Mouse (Mus musculus) heart, adult 2 months (tissue): ENCODE data around the gene Phf19. TPM values are rescaled to one million over a fixed set of nuclear protein-coding genes. Genes with fewer than 3 reads are reported as not detected.

ENCODE experiments used
- DNase-seq, 2 experiments: peaks; one replicate each; pipeline ENCODE4 v3.0.0; 2021
- H3K27ac ChIP-seq: fragments of 200-600 bp; 2 replicates; pipeline ENCODE4 v1.8.1; 2022
- H3K27me3 ChIP-seq: fragments of 200-500 bp; 2 replicates; pipeline ENCODE4 v1.6.1; 2012; ENCODE audit warnings: mild to moderate bottlenecking, low read length, inconsistent platforms, mixed read lengths; ENCODE audit not compliant: control insufficient read depth, insufficient read depth
- H3K36me3 ChIP-seq: fragments of 200-500 bp; 2 replicates; pipeline ENCODE4 v1.6.1; 2012; ENCODE audit warnings: low read length, inconsistent platforms; ENCODE audit not compliant: control insufficient read depth, insufficient read depth
- H3K4me1 ChIP-seq: fragments of 200-500 bp; 2 replicates; pipeline ENCODE4 v1.6.1; 2011; ENCODE audit warnings: low read length; ENCODE audit not compliant: control insufficient read depth, insufficient read depth
- H3K4me3 ChIP-seq: fragments of 200-600 bp; 2 replicates; pipeline ENCODE4 v1.8.1; 2022
- H3K79me2 ChIP-seq: fragments of 200-500 bp; replicated peaks from 2 replicates; pipeline ENCODE4 v1.6.1; 2012; ENCODE audit warnings: mild to moderate bottlenecking, inconsistent platforms, low read length, moderate library complexity, mixed read lengths; ENCODE audit not compliant: control insufficient read depth, insufficient read depth
- H3K9ac ChIP-seq: fragments of 200-500 bp; 2 replicates; pipeline ENCODE4 v1.6.1; 2012; ENCODE audit warnings: low read depth, mild to moderate bottlenecking, control low read depth, inconsistent platforms, low read length, mixed read lengths
- CTCF ChIP-seq: fragments of 200-600 bp; IDR thresholded peaks from 2 replicates; pipeline ENCODE4 v1.8.1; 2022; ENCODE audit warnings: antibody characterized with exemption, mild to moderate bottlenecking, moderate library complexity
- EP300 ChIP-seq: fragments of 200-500 bp; IDR thresholded peaks from 2 replicates; pipeline ENCODE4 v1.6.1; 2011; ENCODE audit warnings: low read depth, low read length, control low read depth; ENCODE audit not compliant: insufficient read depth
- POLR2A ChIP-seq: fragments of 200-500 bp; IDR thresholded peaks from 2 replicates; pipeline ENCODE4 v1.6.1; 2011; ENCODE audit warnings: mild to moderate bottlenecking, low read depth, low read length, control low read depth; ENCODE audit not compliant: insufficient read depth
- WGBS: fragments of 180-500 bp; shearing (Covaris S2); methylation state at CpG from one replicate; pipeline ENCODE4 v1.1.7; 2018; 5-methylcytosine and 5-hydroxymethylcytosine counted together
- intact Hi-C: fragments of 180-260 bp; cut with DNase I; formaldehyde crosslinking; loops from one replicate; pipeline ENCODE4 v1.15.1; 2025
- polyA plus RNA-seq: library from polyadenylated mRNA; depleted of rRNA; stranded (reverse); fragments of >200 nt; gene quantifications from 2 replicates; pipeline ENCODE4 v1.2.3, GENCODE M21; 2012
- total RNA-seq, 2 experiments: library from RNA; stranded (reverse); gene quantifications; 2 replicates each; pipeline ENCODE4 v1.2.3; 2021

Phf19 gene
- total and polyA plus RNA-seq, 3 experiments = 0.76 to 1.1 (median 0.80) TPM

DNA sequence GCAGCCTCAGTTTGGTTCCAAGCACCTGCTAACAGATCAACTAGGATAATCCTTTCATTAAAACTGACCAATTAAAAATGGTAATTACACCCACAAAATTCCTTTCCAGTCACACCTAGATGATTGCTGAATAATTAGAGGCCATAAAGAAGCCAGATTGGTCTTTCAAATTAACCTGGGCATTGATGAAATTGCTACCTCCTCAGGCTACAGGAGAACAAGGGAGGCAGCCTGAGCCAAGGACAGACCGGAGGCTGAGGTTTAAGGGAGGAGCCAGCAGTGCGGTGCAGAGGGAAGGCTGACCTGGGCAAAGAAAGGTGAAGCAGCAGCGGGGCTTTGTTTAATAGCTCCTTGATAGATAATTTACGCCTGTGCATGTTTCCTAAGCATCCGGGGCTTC lies 23.6 kb upstream of the Phf19 start:
- intact Hi-C loops = no loop called here
- no peak overlapping the region for H3K27ac ChIP-seq
- TF ChIP-seq CTCF (no peak), POLR2A (no peak), EP300 (no peak)
- 68% methylated on average over 5 of the region's 5 CpGs for WGBS
- H3K27me3 ChIP-seq = no peaks in the 10 kb centered on the region
- H3K79me2 ChIP-seq = no peaks in the 10 kb centered on the region
- H3K4me3 ChIP-seq = no peak overlapping the region
- H3K9ac ChIP-seq = no peak overlapping the region
- peaks cover 7% of the 10 kb centered on the region; the same call in 1 of the 2 replicates for H3K4me1 ChIP-seq
- no peaks in the 10 kb centered on the region for H3K36me3 ChIP-seq
- no peak for DNase-seq

DNA sequence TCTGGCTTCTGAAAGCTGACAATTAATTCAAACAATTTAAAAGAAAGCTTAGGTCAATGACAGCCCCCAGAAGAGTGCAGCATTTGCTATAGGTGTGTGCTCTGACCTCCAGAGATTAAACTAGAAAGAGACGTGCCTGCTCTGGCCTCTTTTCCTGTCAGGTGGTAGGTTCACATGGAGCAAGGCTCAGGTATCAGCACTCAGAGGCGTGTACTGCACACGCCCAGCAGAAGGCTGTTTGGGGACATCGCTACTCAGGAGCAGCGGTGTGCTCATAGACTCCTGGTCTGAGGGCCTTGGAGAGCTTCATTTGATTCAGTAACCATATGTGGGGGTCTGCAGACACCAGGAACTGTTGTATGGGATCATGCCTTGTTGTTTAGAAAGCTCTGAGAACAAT lies 13.5 kb upstream of the Phf19 start:
- H3K4me1 ChIP-seq = no peaks in the 10 kb centered on the region
- no peak for DNase-seq
- no peak overlapping the region for H3K9ac ChIP-seq
- no peak overlapping the region for H3K27ac ChIP-seq
- no peaks in the 10 kb centered on the region for H3K36me3 ChIP-seq
- H3K4me3 ChIP-seq = no peak overlapping the region
- H3K27me3 ChIP-seq = no peaks in the 10 kb centered on the region
- 80% methylated on average over 5 of the region's 5 CpGs for WGBS
- TF ChIP-seq CTCF = no peak
- TF ChIP-seq POLR2A = no peak
- TF ChIP-seq EP300 = no peak
- intact Hi-C loops = no loop called here
- no peaks in the 10 kb centered on the region for H3K79me2 ChIP-seq

DNA sequence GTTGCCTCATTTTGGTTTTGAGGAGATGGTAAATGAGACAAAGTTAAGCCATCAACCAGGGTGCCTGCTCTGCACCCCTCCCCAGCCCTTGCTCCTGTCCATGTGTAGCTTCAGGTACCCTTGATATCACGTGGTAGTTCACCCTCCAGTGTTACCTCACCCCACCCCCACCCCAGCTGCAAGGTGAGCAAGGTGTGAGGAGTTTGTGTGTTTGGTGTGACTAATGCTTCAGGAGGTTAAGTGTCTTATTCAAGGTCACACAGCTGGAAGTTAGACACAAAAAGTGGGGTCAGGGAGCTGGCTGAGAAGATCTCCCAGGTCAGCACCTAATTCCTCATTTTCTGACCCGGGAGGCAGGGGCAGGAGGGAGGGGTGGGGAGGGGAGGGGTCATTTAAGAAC lies 8.9 kb upstream of the Phf19 start:
- Histone ChIP-seq H3K79me2 (no peaks in the 10 kb centered on the region), H3K27ac (no peak overlapping the region), H3K4me3 (no peak overlapping the region), H3K4me1 (no peaks in the 10 kb centered on the region), H3K9ac (no peak overlapping the region), H3K36me3 (no peaks in the 10 kb centered on the region), H3K27me3 (no peaks in the 10 kb centered on the region)
- intact Hi-C loops = no loop called here
- WGBS = 25% methylated on average over 2 of the region's 2 CpGs
- no peak for DNase-seq
- no peak for TF ChIP-seq EP300
- TF ChIP-seq POLR2A = no peak
- no peak for TF ChIP-seq CTCF

DNA sequence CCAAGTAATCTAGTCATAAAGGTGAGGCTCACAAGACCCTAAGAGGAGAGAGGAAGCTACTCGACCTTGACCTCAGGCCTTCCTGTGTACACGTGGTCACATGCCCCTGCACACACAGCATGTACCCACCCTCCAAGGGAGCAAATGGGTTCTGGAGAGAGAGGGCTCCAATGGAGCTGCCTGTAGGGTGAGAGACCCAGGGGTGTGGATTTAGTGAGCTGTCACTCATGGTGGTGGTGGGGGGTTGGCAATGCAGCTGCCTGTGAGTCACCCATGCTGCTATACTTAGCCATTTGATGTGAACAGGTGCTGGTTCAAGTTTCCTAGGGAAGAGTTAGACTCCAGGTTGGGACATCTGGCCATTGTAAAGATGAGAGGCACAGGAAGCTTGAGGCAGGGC lies 6.3 kb upstream of the Phf19 start:
- no peaks in the 10 kb centered on the region for H3K27me3 ChIP-seq

DNA sequence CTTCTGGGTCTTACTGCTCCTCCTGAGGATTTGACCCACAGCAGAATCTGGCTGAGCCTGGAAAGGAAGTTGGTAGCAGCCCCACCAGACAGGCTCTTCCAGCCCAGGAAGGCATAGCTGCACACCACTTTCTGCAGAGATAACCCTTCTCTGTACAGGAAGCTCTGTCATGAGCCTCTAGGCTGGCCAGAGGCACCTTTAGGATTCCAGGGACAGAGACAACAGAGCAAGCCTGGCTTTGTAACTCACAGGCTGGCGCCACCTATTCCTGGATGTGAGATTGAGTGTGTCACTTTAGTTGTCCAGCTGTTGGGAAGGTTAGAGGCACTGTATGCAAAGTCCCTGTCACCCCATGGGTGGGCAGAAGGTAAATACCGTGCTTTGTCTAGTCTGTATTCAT lies 1.3 kb upstream of the Phf19 start:
- no peaks in the 10 kb centered on the region for H3K36me3 ChIP-seq
- no peaks in the 10 kb centered on the region for H3K27me3 ChIP-seq
- no peak for TF ChIP-seq POLR2A
- 81% methylated on average over 2 of the region's 2 CpGs for WGBS
- H3K9ac ChIP-seq = no peak overlapping the region
- no peak overlapping the region for H3K27ac ChIP-seq
- no peak for DNase-seq
- H3K4me1 ChIP-seq = peaks cover 1% of the 10 kb centered on the region; the same call in 1 of the 2 replicates
- intact Hi-C loops = no loop called here
- no peaks in the 10 kb centered on the region for H3K79me2 ChIP-seq
- no peak overlapping the region for H3K4me3 ChIP-seq

More for the DNA sequence above, 6.3 kb upstream of the Phf19 start:
- H3K4me1 ChIP-seq = no peaks in the 10 kb centered on the region
- H3K9ac ChIP-seq = no peak overlapping the region
- intact Hi-C loops = no loop called here
- DNase-seq = no peak
- 35% methylated on average over 2 of the region's 2 CpGs for WGBS
- no peak overlapping the region for H3K27ac ChIP-seq
- TF ChIP-seq POLR2A = no peak
- H3K4me3 ChIP-seq = no peak overlapping the region
- no peaks in the 10 kb centered on the region for H3K79me2 ChIP-seq
- H3K36me3 ChIP-seq = no peaks in the 10 kb centered on the region

DNA sequence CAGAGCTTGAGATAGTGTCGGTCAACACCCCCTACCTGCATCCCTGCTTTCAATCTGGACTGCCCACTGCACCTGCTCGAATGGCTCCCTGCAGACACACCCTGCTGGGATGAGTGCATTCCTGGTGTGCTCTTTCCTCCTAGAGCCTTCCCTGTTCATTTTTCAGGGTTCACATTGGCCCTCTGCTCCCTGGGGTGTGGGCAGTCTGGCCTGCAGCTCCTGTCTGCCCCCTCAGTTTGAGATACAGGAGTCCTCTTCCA lies 927 bp upstream of the Phf19 start:
- Histone ChIP-seq H3K36me3 (no peaks in the 10 kb centered on the region), H3K27me3 (no peaks in the 10 kb centered on the region), H3K4me1 (peaks cover 1% of the 10 kb centered on the region; the same call in 1 of the 2 replicates), H3K27ac (no peak overlapping the region), H3K79me2 (no peaks in the 10 kb centered on the region), H3K9ac (no peak overlapping the region), H3K4me3 (no peak overlapping the region; the same call in 1 of the 2 replicates)
- intact Hi-C loops = loop anchor here (1.0 kb wide), 1 partner anchor 56 kb away; no protein-coding TSS in a partner anchor
- no peak for TF ChIP-seq EP300
- no peak for TF ChIP-seq POLR2A
- no peak for TF ChIP-seq CTCF
- no peak for DNase-seq
- 49% methylated on average over 2 of the region's 2 CpGs for WGBS
